Mouse (Mus musculus): ENCODE measurements around the gene Ppp5c.

Gene Ppp5c

DNA sequence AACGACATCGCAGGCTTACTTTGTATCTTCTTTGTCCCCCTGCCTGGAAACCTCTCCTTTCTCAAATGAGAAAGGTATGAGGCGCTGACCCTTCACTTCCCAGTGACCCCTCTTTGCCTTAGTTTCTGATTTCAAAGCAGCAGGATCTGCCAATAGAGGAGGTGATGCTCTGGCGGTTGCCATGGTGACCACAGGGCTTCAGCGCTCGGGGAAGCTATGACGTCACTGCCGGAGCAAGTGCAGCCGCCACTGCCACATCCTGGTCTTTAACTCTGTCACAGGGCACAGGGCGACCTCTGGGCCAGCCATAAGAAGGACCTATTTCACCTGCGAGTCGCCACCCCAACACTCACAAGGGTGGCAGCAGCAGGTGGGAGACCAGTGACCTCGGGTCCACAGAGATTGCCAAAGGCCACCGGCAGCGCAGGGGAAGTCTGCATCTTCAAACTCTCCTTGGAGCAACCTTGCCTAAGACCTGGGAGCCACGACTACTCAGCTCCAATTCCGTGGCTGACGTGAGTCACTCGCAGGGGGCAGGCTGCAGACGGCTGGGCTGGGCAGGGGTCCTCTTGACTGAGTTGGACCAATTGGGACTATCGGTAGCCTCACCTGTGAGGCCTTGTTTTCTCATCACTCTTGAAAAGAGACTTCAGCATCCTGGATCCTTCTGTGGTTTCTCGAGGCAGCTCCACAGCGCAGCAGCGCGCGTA is 44.7 kb downstream of the Ppp5c start, which contains the start of gene Gm42372:
Gene Gm42372 (plus strand): TSS at position 228 of the 710 bp plus-strand sequence.
- no peak for TF ChIP-seq GATA4 (IDR thresholded peaks at IDR 0.05; ENCODE audit: insufficient replicate concordance, low read length)

GRCm38 (mm10) chr7:16980348-16980747 is 47.4 kb downstream of the Ppp5c start:
- TF ChIP-seq GATA4 (IDR thresholded peaks at IDR 0.05; ENCODE audit: insufficient replicate concordance, low read length) = no peak

GRCm38 (mm10) chr7:16978593-16978992 is 49.1 kb downstream of the Ppp5c start:
- TF ChIP-seq GATA4 (IDR thresholded peaks at IDR 0.05; ENCODE audit: insufficient replicate concordance, low read length) = no peak

GRCm38 (mm10) chr7:16978173-16978572 is 49.6 kb downstream of the Ppp5c start:
- TF ChIP-seq GATA4 (IDR thresholded peaks at IDR 0.05; ENCODE audit: insufficient replicate concordance, low read length) = no peak

GRCm38 (mm10) chr7:16976298-16976697 is 51.4 kb downstream of the Ppp5c start:
- TF ChIP-seq GATA4 (IDR thresholded peaks at IDR 0.05; ENCODE audit: insufficient replicate concordance, low read length) = no peak

GRCm38 (mm10) chr7:16974018-16974417 is 53.7 kb downstream of the Ppp5c start:
- TF ChIP-seq GATA4 (IDR thresholded peaks at IDR 0.05; ENCODE audit: insufficient replicate concordance, low read length) = no peak

GRCm38 (mm10) chr7:16971160-16971559 is 56.6 kb downstream of the Ppp5c start:
- TF ChIP-seq GATA4 (IDR thresholded peaks at IDR 0.05; ENCODE audit: insufficient replicate concordance, low read length) = no peak

GRCm38 (mm10) chr7:16968414-16968813 is 59.3 kb downstream of the Ppp5c start:
- no peak for TF ChIP-seq GATA4 (IDR thresholded peaks at IDR 0.05; ENCODE audit: insufficient replicate concordance, low read length)

DNA sequence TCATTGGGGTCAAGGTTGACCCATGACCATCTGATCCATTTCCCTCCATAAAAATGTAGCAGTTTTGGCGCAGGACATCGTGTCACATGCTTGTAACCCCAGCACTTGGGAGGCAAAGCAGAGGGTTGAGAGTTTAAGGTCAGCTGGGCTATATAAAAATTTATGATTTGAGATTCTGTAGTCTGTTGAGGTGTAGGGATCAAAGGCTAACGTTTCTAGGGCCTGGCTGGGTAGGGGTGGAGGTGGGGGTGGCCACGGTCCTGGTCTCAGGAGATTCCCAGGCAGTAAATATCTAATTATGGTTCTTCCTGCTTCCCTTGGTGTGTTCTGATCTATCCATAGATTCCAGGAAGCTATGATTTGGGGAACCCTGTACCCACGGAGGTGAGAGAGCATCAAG is 66.0 kb downstream of the Ppp5c start:
- no peak for TF ChIP-seq GATA4 (IDR thresholded peaks at IDR 0.05; ENCODE audit: insufficient replicate concordance, low read length)

- no peak for TF ChIP-seq GATA4 (IDR thresholded peaks at IDR 0.05; ENCODE audit: insufficient replicate concordance, low read length)
Measured at GRCm38 (mm10) chr7:16959539-16960187, 68.1 kb downstream of the Ppp5c start, which contains the start of gene Pnmal1. Pnmal1 (plus strand) TSS chr7:16959679.

DNA sequence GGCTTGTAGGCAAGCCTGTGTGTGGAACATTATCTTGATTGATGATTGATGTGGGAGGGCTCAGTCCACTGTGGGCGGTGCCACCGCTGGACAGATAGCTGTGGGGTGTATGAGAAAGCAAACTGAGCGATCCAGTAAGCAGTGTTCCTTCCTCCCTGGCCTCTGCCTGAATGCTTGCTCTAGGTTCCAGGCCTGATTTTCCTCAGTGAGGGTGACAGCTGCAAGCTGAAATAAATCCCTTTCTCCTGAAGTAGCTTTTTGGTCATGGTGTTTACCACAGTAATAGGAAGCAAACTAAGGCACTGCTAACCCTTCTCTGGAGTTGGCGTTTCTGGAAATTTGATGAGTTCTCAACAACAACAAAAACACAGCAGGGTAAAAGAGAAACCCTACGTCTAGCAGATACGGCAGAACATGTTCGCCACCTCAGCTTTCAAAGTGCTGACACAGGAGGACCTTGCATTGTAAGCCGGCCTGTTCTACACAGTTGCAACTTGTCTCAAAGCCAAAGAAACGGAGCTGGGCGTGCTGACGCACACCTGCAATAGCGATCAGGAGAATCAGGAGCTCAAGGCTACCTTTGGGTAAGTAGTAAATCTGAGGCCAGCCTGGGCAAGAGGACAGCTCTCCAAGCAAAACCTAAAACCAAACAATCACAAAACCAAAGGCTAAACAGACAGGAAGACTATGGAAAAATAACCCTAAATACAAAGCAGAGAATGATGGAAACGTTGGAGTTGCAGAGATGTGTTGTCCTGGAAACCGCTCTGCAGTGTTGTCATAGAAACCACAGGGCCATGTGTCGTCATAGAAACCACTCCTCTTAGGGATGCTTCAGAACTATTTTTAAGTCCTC is 71.1 kb downstream of the Ppp5c start:
- TF ChIP-seq GATA4 (IDR thresholded peaks at IDR 0.05; ENCODE audit: insufficient replicate concordance, low read length) = no peak

- TF ChIP-seq GATA4 (IDR thresholded peaks at IDR 0.05; ENCODE audit: insufficient replicate concordance, low read length) = no peak
Measured at GRCm38 (mm10) chr7:16955712-16956111, 72.0 kb downstream of the Ppp5c start.

Data from liver, adult (tissue).